Mouse (Mus musculus) cerebellum, adult (tissue): ENCODE measurements around the gene Usp2.

Experiments
- ATAC-seq: cut with Nextera tagmentation; 2 replicates; pipeline ENCODE4 v1.9.2; 2017; ENCODE audit warnings: mild to moderate bottlenecking, moderate library complexity, mixed read lengths; ENCODE audit not compliant: insufficient number of reproducible peaks, low FRiP score, low TSS enrichment

Gene Usp2

GRCm38 (mm10) chr9:44141951-44142350 lies 75.1 kb downstream of the Usp2 start:
- ATAC-seq = no peak

GRCm38 (mm10) chr9:44143421-44143820 lies 76.6 kb downstream of the Usp2 start:
- ATAC-seq = no peak

GRCm38 (mm10) chr9:44144023-44144717 lies 77.3 kb downstream of the Usp2 start:
- peak; percentile 38; the same call in 1 of the 2 replicates for ATAC-seq

GRCm38 (mm10) chr9:44144718-44145060 lies 77.9 kb downstream of the Usp2 start:
- ATAC-seq = peak; percentile 42; the same call in 1 of the 2 replicates
